Mouse (Mus musculus): ENCODE results near the gene Krt34. TPM values are rescaled to one million over a fixed set of nuclear protein-coding genes. Genes with fewer than 3 reads are reported as not detected.

The Krt34 gene
- polyA plus RNA-seq, 1 experiment from 2014 or later = not detected

Other genes starting within 250 kb of the Krt34 start
- gene Gm11596, start 248.1 kb downstream of the Krt34 start, polyA plus RNA-seq (2015; fragmentation: Nextera tagmentation; extraction: Ambion mirVana) = not detected in 2 replicates
- not detected in 2 replicates for gene Gm11569, start 242.6 kb downstream of the Krt34 start, polyA plus RNA-seq (2015; fragmentation: Nextera tagmentation; extraction: Ambion mirVana)
- gene Gm11554, start 237.1 kb downstream of the Krt34 start, polyA plus RNA-seq (2015; fragmentation: Nextera tagmentation; extraction: Ambion mirVana) = not detected in 2 replicates
- not detected in 2 replicates for gene Krtap4-13, start 231.7 kb downstream of the Krt34 start, polyA plus RNA-seq (2015; fragmentation: Nextera tagmentation; extraction: Ambion mirVana)
- gene Gm11564, start 225.9 kb downstream of the Krt34 start, polyA plus RNA-seq (2015; fragmentation: Nextera tagmentation; extraction: Ambion mirVana) = not detected in 2 replicates
- gene 2300003K06Rik, start 203.5 kb downstream of the Krt34 start, polyA plus RNA-seq (2015; fragmentation: Nextera tagmentation; extraction: Ambion mirVana) = not detected in 2 replicates
- not detected in 2 replicates for gene Krtap4-16, start 189.9 kb downstream of the Krt34 start, polyA plus RNA-seq (2015; fragmentation: Nextera tagmentation; extraction: Ambion mirVana)
- not detected in 2 replicates for gene Gm11568, start 183.6 kb downstream of the Krt34 start, polyA plus RNA-seq (2015; fragmentation: Nextera tagmentation; extraction: Ambion mirVana)
- not detected in 2 replicates for gene Gm11559, start 177.1 kb downstream of the Krt34 start, polyA plus RNA-seq (2015; fragmentation: Nextera tagmentation; extraction: Ambion mirVana)
- not detected in 2 replicates for gene Krtap9-1, start 168.2 kb downstream of the Krt34 start, polyA plus RNA-seq (2015; fragmentation: Nextera tagmentation; extraction: Ambion mirVana)
- not detected in 2 replicates for gene Gm11567, start 162.4 kb downstream of the Krt34 start, polyA plus RNA-seq (2015; fragmentation: Nextera tagmentation; extraction: Ambion mirVana)
- gene Krtap31-1, start 133.6 kb downstream of the Krt34 start, polyA plus RNA-seq (2015; fragmentation: Nextera tagmentation; extraction: Ambion mirVana) = not detected in 2 replicates
- not detected in 2 replicates for gene Gm11565, start 126.8 kb downstream of the Krt34 start, polyA plus RNA-seq (2015; fragmentation: Nextera tagmentation; extraction: Ambion mirVana)
- not detected in 2 replicates for gene Krtap31-2, start 105.3 kb downstream of the Krt34 start, polyA plus RNA-seq (2015; fragmentation: Nextera tagmentation; extraction: Ambion mirVana)
- not detected in 2 replicates for gene Krtap9-5, start 93.1 kb downstream of the Krt34 start, polyA plus RNA-seq (2015; fragmentation: Nextera tagmentation; extraction: Ambion mirVana)
- not detected in 2 replicates for gene Krtap29-1, start 62.5 kb downstream of the Krt34 start, polyA plus RNA-seq (2015; fragmentation: Nextera tagmentation; extraction: Ambion mirVana)
- gene Krtap16-1, start 55.0 kb downstream of the Krt34 start, polyA plus RNA-seq (2015; fragmentation: Nextera tagmentation; extraction: Ambion mirVana) = not detected in 2 replicates
- gene Krtap17-1, start 47.6 kb downstream of the Krt34 start, polyA plus RNA-seq (2015; fragmentation: Nextera tagmentation; extraction: Ambion mirVana) = not detected in 2 replicates
- gene Krt33a, start 25.3 kb downstream of the Krt34 start, polyA plus RNA-seq (2015; fragmentation: Nextera tagmentation; extraction: Ambion mirVana) = not detected in 2 replicates
- gene Krt33b, start 11.7 kb downstream of the Krt34 start, polyA plus RNA-seq (2015; fragmentation: Nextera tagmentation; extraction: Ambion mirVana) = not detected in 2 replicates
- gene Krt31, start 9.0 kb upstream of the Krt34 start, polyA plus RNA-seq (2015; fragmentation: Nextera tagmentation; extraction: Ambion mirVana) = not detected in 2 replicates
- not detected in 2 replicates for gene Krt32, start 46.7 kb upstream of the Krt34 start, polyA plus RNA-seq (2015; fragmentation: Nextera tagmentation; extraction: Ambion mirVana)
- 0.07 and 0.12 TPM in 2 replicates for gene Krt35, start 54.7 kb upstream of the Krt34 start, polyA plus RNA-seq (2015; fragmentation: Nextera tagmentation; extraction: Ambion mirVana)
- 0.10 TPM in 1 of 2 replicates, not detected in the other for gene Krt36, start 64.1 kb upstream of the Krt34 start, polyA plus RNA-seq (2015; fragmentation: Nextera tagmentation; extraction: Ambion mirVana)
- 0.29 TPM in 1 of 2 replicates, not detected in the other for gene Krt13, start 80.0 kb upstream of the Krt34 start, polyA plus RNA-seq (2015; fragmentation: Nextera tagmentation; extraction: Ambion mirVana)
- 2.2 and 4.5 TPM in 2 replicates for gene Krt15, start 94.4 kb upstream of the Krt34 start, polyA plus RNA-seq (2015; fragmentation: Nextera tagmentation; extraction: Ambion mirVana)
- 884 and 955 TPM in 2 replicates for gene Krt19, start 107.1 kb upstream of the Krt34 start, polyA plus RNA-seq (2015; fragmentation: Nextera tagmentation; extraction: Ambion mirVana)
- gene Krt9, start 151.7 kb upstream of the Krt34 start, polyA plus RNA-seq (2015; fragmentation: Nextera tagmentation; extraction: Ambion mirVana) = not detected in 2 replicates
- 7.3 and 7.9 TPM in 2 replicates for gene Krt14, start 166.0 kb upstream of the Krt34 start, polyA plus RNA-seq (2015; fragmentation: Nextera tagmentation; extraction: Ambion mirVana)
- gene Krt16, start 207.3 kb upstream of the Krt34 start, polyA plus RNA-seq (2015; fragmentation: Nextera tagmentation; extraction: Ambion mirVana) = not detected in 2 replicates
- gene Krt17, start 219.5 kb upstream of the Krt34 start, polyA plus RNA-seq (2015; fragmentation: Nextera tagmentation; extraction: Ambion mirVana) = 11.5 and 11.8 TPM in 2 replicates
- gene Krt42, start 228.3 kb upstream of the Krt34 start, polyA plus RNA-seq (2015; fragmentation: Nextera tagmentation; extraction: Ambion mirVana) = not detected in 2 replicates